Mouse (Mus musculus) CH12.LX (cell line): ENCODE measurements at regions not wholly inside any gene's neighbourhood (a gene's known extent, or its start where the extent isn't known, plus 50 kb on each side); places are given as distances from the start of the nearest gene placed in this dataset.

ENCODE experiments used
- CTCF ChIP-seq, 2 experiments: IDR thresholded peaks in 1 of 2; conservative IDR thresholded peaks in 1 of 2; 2 replicates each; pipeline ENCODE4 v1.5.1; 2011 to 2012; ENCODE audit warnings: low read depth in 2 of 2, low read length in 2 of 2, improper control_type of control experiment in 1 of 2, inconsistent platforms in 1 of 2, mild to moderate bottlenecking in 1 of 2, moderate library complexity in 1 of 2
- EP300 ChIP-seq: IDR thresholded peaks from 2 replicates; pipeline ENCODE4 v1.6.1; 2011; ENCODE audit warnings: low read length, improper control_type of control experiment
- MAFK ChIP-seq: IDR thresholded peaks from 2 replicates; pipeline ENCODE4 v1.6.1; 2011; ENCODE audit warnings: low read length, improper control_type of control experiment; ENCODE audit not compliant: insufficient replicate concordance
- MAX ChIP-seq: IDR thresholded peaks from 2 replicates; pipeline ENCODE4 v1.6.1; 2011; ENCODE audit warnings: low read length, improper control_type of control experiment
- RCOR1 ChIP-seq: conservative IDR thresholded peaks from 2 replicates; pipeline ENCODE4 v1.6.1; 2012; ENCODE audit warnings: low read depth, mild to moderate bottlenecking, inconsistent platforms, low read length, improper control_type of control experiment
- TCF12 ChIP-seq: IDR thresholded peaks from 2 replicates; pipeline ENCODE4 v1.6.1; 2014; ENCODE audit warnings: low read depth, mild to moderate bottlenecking, inconsistent platforms, low read length, improper control_type of control experiment
- USF1 ChIP-seq: IDR thresholded peaks from 2 replicates; pipeline ENCODE4 v1.6.1; 2014; ENCODE audit warnings: low read depth, mild to moderate bottlenecking, inconsistent platforms, low read length, improper control_type of control experiment
- ZC3H11A ChIP-seq: IDR thresholded peaks from 2 replicates; pipeline ENCODE4 v1.6.1; 2012; ENCODE audit warnings: low read depth, mild to moderate bottlenecking, inconsistent platforms, low read length, improper control_type of control experiment
- ZNF384 ChIP-seq: IDR thresholded peaks from 2 replicates; pipeline ENCODE4 v1.6.1; 2012; ENCODE audit warnings: low read depth, low read length, improper control_type of control experiment, inconsistent platforms

GRCm38 (mm10) chr5:46486740-46487326, 629.4 kb upstream of the Lcorl start:
- TF ChIP-seq CTCF (conservative IDR thresholded peaks at IDR 0.05 in 1 of 2, IDR thresholded peaks at IDR 0.05 in 1 of 2; ENCODE audit: low read depth in 2 of 2, low read length in 2 of 2) (no peak), MAFK (no peak), MAX (no peak), TCF12 (no peak), USF1 (no peak), EP300 (no peak), ZNF384 (no peak), RCOR1 (no peak), ZC3H11A (no peak)
